Mouse (Mus musculus) liver, embryonic 11.5 days (tissue): ENCODE data around the gene Sdk2. TPM values are rescaled to one million over a fixed set of nuclear protein-coding genes. Genes with fewer than 3 reads are reported as not detected.

Experiments used
- ATAC-seq: fragments of 200-750 bp; cut with Nextera tagmentation; replicated peaks from 2 replicates; pipeline ENCODE4 v1.8.0; 2017; ENCODE audit warnings: moderate number of reproducible peaks, mild to moderate bottlenecking, moderate TSS enrichment, moderate library complexity; ENCODE audit not compliant: low FRiP score
- DNase-seq: peaks from one replicate; pipeline ENCODE4 v3.0.0-alpha.2; 2017; ENCODE audit warnings: low spot score
- H3K27ac ChIP-seq: fragments of 300-500 bp; sonication (generic); 2 replicates; pipeline ENCODE4 v1.5.1; 2014; ENCODE audit warnings: mild to moderate bottlenecking, low read depth, low read length, control low read depth
- H3K27me3 ChIP-seq: fragments of 300-500 bp; sonication (generic); replicated peaks from 2 replicates; pipeline ENCODE4 v1.6.1; 2014; ENCODE audit warnings: low read length, mixed read lengths; ENCODE audit not compliant: control insufficient read depth, insufficient read depth
- H3K36me3 ChIP-seq: fragments of 300-500 bp; sonication (generic); 2 replicates; pipeline ENCODE4 v1.6.1; 2014; ENCODE audit warnings: mild to moderate bottlenecking, low read length, moderate library complexity, mixed read lengths; ENCODE audit not compliant: control insufficient read depth, insufficient read depth
- H3K4me1 ChIP-seq: fragments of 300-500 bp; sonication (generic); replicated peaks from 2 replicates; pipeline ENCODE4 v1.6.1; 2014; ENCODE audit warnings: low read length, mixed read lengths; ENCODE audit not compliant: control insufficient read depth, insufficient read depth
- H3K4me2 ChIP-seq: fragments of 300-500 bp; sonication (generic); 2 replicates; pipeline ENCODE4 v1.6.1; 2014; ENCODE audit warnings: mild to moderate bottlenecking, control low read depth, moderate library complexity
- H3K4me3 ChIP-seq: fragments of 300-500 bp; sonication (generic); 2 replicates; pipeline ENCODE4 v1.5.1; 2014; ENCODE audit warnings: low read depth, low read length, control low read depth
- H3K9ac ChIP-seq: fragments of 300-500 bp; sonication (generic); 2 replicates; pipeline ENCODE4 v1.6.1; 2014; ENCODE audit warnings: low read depth, low read length, control low read depth
- H3K9me3 ChIP-seq: fragments of 300-500 bp; sonication (generic); 2 replicates; pipeline ENCODE4 v1.6.1; 2016; ENCODE audit warnings: low read length, inconsistent platforms, mixed read lengths; ENCODE audit not compliant: control insufficient read depth
- WGBS: fragments of 180-500 bp; shearing (Covaris S2); extraction: QIAGEN DNeasy Blood & Tissue Kit; methylation state at CpG from one replicate; pipeline ENCODE4 v1.1.7; 2014; 5-methylcytosine and 5-hydroxymethylcytosine counted together
- polyA plus RNA-seq: library from polyadenylated mRNA; unstranded; fragments of >200 nt; fragmentation: Nextera tagmentation; extraction: Ambion mirVana; gene quantifications from 2 replicates; pipeline ENCODE4 v1.2.1, GENCODE M21; 2014

The Sdk2 gene
- polyA plus RNA-seq, 1 experiment from 2014 or later = 1.9 TPM

GRCm38 (mm10) chr11:114019087-114019486 is 47.8 kb downstream of the Sdk2 start:
- H3K9me3 ChIP-seq = no peaks in the 10 kb centered on the region
- H3K4me1 ChIP-seq = peaks cover 13% of the 10 kb centered on the region
- ATAC-seq = no peak
- 51% methylated on average over 11 of the region's 11 CpGs for WGBS
- H3K27me3 ChIP-seq = no peaks in the 10 kb centered on the region; the same call in 1 of the 2 replicates
- no peak overlapping the region for H3K27ac ChIP-seq
- no peak for DNase-seq
- no peak overlapping the region for H3K9ac ChIP-seq
- H3K4me2 ChIP-seq = no peak overlapping the region
- no peaks in the 10 kb centered on the region for H3K36me3 ChIP-seq
- H3K4me3 ChIP-seq = no peak overlapping the region

DNA sequence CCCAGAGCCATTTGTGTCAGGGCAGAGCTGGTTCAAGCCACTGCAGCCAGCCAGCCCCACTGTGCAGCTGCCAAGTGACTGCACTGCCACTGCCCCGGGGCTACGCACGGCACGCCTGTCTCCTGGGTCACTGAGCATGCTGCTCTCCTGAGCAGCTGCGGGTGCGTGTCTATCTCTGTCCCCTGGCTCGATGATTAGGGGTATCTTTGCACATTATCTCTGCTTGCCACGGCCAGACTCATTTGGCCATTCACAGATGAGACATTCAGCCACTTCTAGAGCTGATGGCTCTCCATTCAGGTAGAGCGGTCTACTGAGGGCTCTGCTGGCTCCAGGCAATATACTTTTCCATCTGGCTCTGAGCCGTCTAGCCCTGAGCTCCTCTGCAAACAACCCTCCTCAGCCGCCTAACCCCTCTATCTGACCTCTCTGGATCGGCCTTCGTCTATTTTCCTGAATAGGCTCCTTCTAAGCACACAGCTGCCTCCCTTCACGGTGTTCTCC is 49.9 kb downstream of the Sdk2 start:
- Histone ChIP-seq H3K4me1 (peaks cover 13% of the 10 kb centered on the region), H3K27ac (no peak overlapping the region), H3K4me3 (no peak overlapping the region), H3K36me3 (no peaks in the 10 kb centered on the region), H3K9ac (no peak overlapping the region), H3K9me3 (no peaks in the 10 kb centered on the region), H3K27me3 (no peaks in the 10 kb centered on the region; the same call in 1 of the 2 replicates), H3K4me2 (no peak overlapping the region)
- DNase-seq (no peak), ATAC-seq (no peak)
- WGBS = 41% methylated on average over 14 of the region's 14 CpGs

DNA sequence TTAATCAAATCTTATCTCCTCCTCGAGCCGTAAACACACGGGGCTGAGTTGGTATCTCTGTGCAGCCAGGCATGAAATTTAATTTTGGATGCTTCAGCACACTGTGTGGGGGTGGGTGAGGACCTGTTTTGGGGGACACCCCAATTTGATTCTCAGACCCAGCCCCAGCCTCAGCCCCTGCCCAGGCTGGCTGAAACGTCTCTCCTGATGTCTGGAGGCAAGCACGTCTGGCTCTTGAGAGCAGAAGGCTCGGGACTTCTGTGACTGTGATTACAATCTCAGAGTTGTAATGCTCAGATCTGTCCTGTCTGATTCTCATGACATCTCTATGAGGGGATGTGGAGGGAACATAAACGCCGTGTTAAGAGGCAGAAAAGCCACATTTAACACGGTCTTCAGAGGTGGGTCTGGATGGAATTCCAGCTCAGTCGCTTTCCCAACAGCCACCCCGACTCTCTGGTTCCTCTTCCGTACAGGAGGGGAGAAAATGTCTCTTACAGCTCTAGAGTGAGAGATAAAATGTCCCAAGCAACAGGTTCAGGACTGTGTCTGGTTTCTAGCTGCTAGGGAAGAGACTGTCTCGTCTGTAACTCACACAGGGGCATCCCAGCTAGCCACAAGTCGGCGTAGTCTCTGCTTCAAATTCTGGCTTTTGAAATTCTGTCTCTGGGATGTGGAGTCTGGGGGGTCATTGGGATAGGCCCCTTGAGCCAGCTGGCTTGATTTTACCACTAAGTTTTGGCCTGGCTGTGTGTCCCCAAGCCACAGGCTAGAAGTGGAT is 50.5 kb downstream of the Sdk2 start:
- DNase-seq = no peak
- Histone ChIP-seq H3K4me3 (no peak overlapping the region), H3K4me1 (peaks cover 13% of the 10 kb centered on the region), H3K9ac (no peak overlapping the region), H3K27me3 (no peaks in the 10 kb centered on the region; the same call in 1 of the 2 replicates), H3K27ac (no peak overlapping the region), H3K36me3 (no peaks in the 10 kb centered on the region), H3K4me2 (no peak overlapping the region), H3K9me3 (no peaks in the 10 kb centered on the region)
- 50% methylated on average over 15 of the region's 15 CpGs for whole genome bisulfite sequencing
- ATAC-seq = no peak

- no peak for ATAC-seq
Measured at GRCm38 (mm10) chr11:114011523-114011922, 55.3 kb downstream of the Sdk2 start.

GRCm38 (mm10) chr11:114005879-114006278 is 61.0 kb downstream of the Sdk2 start:
- no peak for ATAC-seq
- H3K27me3 ChIP-seq = no peaks in the 10 kb centered on the region
- no peak overlapping the region for H3K4me3 ChIP-seq
- no peaks in the 10 kb centered on the region for H3K4me1 ChIP-seq
- no peaks in the 10 kb centered on the region for H3K9me3 ChIP-seq
- no peak overlapping the region for H3K27ac ChIP-seq
- H3K36me3 ChIP-seq = no peaks in the 10 kb centered on the region
- 68% methylated on average over 12 of the region's 12 CpGs for WGBS
- no peak overlapping the region for H3K4me2 ChIP-seq
- H3K9ac ChIP-seq = no peak overlapping the region
- no peak for DNase-seq

More at GRCm38 (mm10) chr11:114011523-114011922, 55.3 kb downstream of the Sdk2 start:
- no peak overlapping the region for H3K9ac ChIP-seq
- H3K4me3 ChIP-seq = no peak overlapping the region
- H3K4me1 ChIP-seq = peaks cover 7% of the 10 kb centered on the region
- H3K36me3 ChIP-seq = no peaks in the 10 kb centered on the region
- no peak for DNase-seq
- H3K4me2 ChIP-seq = no peak overlapping the region
- H3K27ac ChIP-seq = no peak overlapping the region
- H3K27me3 ChIP-seq = no peaks in the 10 kb centered on the region
- H3K9me3 ChIP-seq = no peaks in the 10 kb centered on the region
- WGBS = 60% methylated on average over 9 of the region's 9 CpGs

DNA sequence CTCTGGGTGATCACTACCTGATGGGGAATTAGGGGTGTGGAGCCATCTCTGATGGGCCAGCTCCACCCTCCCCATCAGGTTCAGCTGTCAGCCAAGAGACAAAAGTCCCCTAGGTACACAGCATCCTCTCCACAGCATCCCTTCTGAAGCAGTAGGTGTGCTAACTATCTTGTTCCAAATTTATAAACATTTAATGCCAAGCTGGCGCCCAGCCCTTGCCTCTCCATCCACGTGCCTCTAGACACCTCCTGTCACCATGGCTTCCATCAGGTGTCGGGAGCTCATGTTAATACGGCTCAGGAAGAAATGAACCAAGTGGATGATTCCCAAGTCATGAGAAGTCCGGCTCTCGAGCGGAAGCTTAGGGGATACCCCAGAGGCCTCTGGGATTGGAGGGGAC is 62.2 kb downstream of the Sdk2 start:
- H3K4me2 ChIP-seq = no peak overlapping the region
- no peak overlapping the region for H3K27ac ChIP-seq
- DNase-seq (no peak), ATAC-seq (no peak)
- no peaks in the 10 kb centered on the region for H3K27me3 ChIP-seq
- no peak overlapping the region for H3K9ac ChIP-seq
- H3K36me3 ChIP-seq = no peaks in the 10 kb centered on the region
- no peaks in the 10 kb centered on the region for H3K9me3 ChIP-seq
- H3K4me1 ChIP-seq = no peaks in the 10 kb centered on the region
- H3K4me3 ChIP-seq = no peak overlapping the region
- 82% methylated on average over 7 of the region's 7 CpGs for WGBS

DNA sequence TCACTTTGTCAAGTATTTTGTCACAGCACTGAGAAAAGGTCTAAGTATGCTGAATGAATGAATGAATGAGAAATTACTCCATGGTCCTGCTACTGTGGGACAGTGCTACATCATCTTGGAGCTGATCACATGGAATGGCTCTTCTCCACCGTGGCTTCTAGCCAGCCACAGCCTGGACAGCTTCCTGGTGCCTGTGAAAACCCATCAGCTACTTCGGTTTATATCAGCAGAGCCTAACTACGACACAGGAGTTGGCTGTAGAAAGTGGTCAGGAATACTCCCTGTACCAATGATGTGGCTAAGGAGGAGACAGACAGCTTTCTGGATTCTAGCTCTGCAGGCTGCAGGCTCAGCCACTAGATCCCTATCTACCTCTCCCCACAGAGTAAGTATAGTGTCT is 63.7 kb downstream of the Sdk2 start:
- no peak overlapping the region for H3K4me3 ChIP-seq
- no peaks in the 10 kb centered on the region for H3K9me3 ChIP-seq
- H3K4me1 ChIP-seq = no peaks in the 10 kb centered on the region
- H3K36me3 ChIP-seq = no peaks in the 10 kb centered on the region
- H3K27me3 ChIP-seq = no peaks in the 10 kb centered on the region
- H3K27ac ChIP-seq = no peak overlapping the region
- WGBS = 63% methylated on average over 3 of the region's 3 CpGs
- ATAC-seq (no peak), DNase-seq (no peak)
- H3K9ac ChIP-seq = no peak overlapping the region
- H3K4me2 ChIP-seq = no peak overlapping the region

DNA sequence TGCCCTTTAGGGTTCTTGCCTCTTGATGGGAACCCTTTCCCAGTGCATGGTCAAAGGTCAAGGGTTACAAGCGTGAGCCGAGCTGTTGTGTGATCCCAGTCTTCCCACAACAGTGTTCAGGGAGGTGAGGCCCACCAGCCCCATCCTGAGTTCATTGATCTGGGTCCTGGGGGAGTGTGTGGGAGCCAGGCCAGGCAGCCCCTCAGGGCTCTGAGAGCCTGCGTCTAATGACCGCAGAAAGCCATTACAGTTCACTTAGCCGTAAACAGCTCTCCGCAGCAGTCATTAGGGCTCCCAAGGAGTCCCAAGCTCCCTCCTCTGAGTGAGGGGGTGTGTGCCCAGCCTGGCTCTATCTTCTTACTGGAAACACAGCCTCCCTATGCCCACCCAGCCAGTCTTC is 66.8 kb downstream of the Sdk2 start:
- H3K27ac ChIP-seq = no peak overlapping the region
- H3K4me1 ChIP-seq = no peaks in the 10 kb centered on the region
- H3K4me2 ChIP-seq = no peak overlapping the region
- ATAC-seq = no peak
- WGBS = 78% methylated on average over 6 of the region's 6 CpGs
- no peaks in the 10 kb centered on the region for H3K9me3 ChIP-seq
- H3K4me3 ChIP-seq = no peak overlapping the region
- no peaks in the 10 kb centered on the region for H3K36me3 ChIP-seq
- no peak for DNase-seq
- no peak overlapping the region for H3K9ac ChIP-seq
- H3K27me3 ChIP-seq = no peaks in the 10 kb centered on the region

GRCm38 (mm10) chr11:113998702-113999101 is 68.1 kb downstream of the Sdk2 start:
- no peaks in the 10 kb centered on the region for H3K4me1 ChIP-seq
- no peaks in the 10 kb centered on the region for H3K36me3 ChIP-seq
- no peak for DNase-seq
- ATAC-seq = no peak
- H3K9me3 ChIP-seq = no peaks in the 10 kb centered on the region
- H3K4me3 ChIP-seq = no peak overlapping the region
- 78% methylated on average over 3 of the region's 3 CpGs for WGBS
- H3K27me3 ChIP-seq = no peaks in the 10 kb centered on the region
- H3K9ac ChIP-seq = no peak overlapping the region
- H3K4me2 ChIP-seq = no peak overlapping the region
- no peak overlapping the region for H3K27ac ChIP-seq
